Mouse (Mus musculus): Measurements from ENCODE around the gene Zdbf2.

The Zdbf2 gene

DNA sequence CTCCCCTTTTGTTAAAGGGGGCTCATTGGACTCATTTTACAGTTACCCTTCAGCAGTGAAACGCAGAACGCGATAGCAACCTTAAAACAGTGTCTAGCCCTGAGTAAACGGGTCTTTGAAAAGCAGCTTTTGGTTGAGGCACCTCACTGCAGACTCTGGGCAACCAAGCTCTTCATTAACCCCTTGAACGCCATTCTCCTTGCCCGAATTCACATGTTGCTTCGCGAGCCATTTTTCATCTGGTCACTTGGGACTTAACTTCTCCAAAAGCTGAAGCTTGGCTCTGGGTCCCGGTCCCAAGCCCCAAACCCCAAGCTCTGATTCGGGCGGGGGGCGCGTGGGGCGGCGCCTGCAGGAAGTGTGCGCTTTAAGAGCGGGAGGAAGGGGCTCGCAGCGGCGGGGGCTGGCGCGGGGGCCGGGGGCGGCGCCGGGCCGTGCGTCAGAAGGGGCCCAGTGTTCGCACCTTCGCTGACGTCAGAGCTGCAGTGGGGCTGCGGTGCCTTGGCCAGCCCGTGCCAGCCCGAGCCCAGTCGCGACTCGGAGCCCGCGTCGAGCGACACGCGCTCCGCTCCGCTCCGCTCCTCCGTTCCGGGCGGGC lies at the start of gene Zdbf2:
Gene Zdbf2 (plus strand): TSS at position 525 of the 598 bp plus-strand sequence.
- DNase-seq (ENCODE audit: low read depth, low spot score), result no peak

DNA sequence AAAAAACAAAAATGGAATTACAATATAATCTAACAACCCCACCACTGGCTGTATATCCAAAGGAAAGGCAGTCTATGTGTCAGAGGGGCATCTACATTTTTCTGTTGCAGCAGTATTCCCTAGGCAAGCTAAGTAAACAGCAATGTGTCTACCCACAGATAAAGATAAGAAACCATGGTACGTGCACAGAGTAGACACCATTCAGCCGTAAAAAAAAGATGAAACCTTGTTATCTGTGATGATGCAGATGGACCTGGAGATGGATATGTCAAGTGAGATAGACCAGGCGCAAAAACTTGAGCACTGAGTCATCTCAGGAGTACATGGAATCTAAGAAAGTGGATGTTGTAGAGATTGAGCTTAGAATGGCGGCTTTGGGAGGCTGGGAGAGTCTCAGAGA lies 48.1 kb upstream of the Zdbf2 start:
- DNase-seq (ENCODE audit: low read depth, low spot score), result no peak

DNA sequence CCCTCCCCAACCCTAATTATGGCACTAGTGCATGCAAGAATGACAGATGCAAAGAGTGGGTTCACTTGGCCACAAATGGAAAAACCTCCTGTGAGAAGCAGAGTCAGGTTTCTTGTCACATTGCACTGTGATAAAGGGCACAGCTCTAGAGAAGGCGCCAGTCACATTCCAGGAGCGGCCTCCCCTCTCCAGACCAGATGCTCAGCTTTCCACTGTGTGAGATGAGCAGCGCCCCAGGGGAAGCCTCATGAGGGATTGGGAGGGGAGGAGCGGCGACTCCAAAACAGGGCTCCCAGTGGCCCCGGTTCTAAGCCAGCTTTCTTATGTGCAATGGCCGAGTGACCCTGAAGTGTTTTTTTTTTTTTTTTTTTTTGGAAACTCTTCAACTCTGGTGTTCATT lies 47.2 kb upstream of the Zdbf2 start:
- no peak for DNase-seq (ENCODE audit: low read depth, low spot score)

DNA sequence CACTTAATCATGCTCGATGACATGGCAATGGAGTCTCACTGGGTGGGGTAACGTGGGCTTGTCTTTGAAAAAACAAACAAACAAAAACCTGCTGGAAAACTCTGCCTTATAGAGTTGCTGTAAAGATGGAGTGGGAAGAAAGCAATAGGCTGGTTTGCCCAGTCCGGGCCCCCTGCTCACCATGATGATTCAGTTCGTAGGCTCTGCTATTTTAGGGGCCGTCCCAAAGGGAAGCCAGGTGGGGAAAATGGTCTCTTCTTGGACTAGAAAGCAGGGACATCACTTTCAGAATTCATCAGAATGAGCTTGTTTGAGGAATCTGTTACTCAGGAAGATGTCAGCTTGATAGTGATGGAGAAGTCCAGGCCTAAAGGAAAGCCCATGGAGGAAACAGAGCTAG lies 45.8 kb upstream of the Zdbf2 start:
- DNase-seq (ENCODE audit: low read depth, low spot score), result no peak

DNA sequence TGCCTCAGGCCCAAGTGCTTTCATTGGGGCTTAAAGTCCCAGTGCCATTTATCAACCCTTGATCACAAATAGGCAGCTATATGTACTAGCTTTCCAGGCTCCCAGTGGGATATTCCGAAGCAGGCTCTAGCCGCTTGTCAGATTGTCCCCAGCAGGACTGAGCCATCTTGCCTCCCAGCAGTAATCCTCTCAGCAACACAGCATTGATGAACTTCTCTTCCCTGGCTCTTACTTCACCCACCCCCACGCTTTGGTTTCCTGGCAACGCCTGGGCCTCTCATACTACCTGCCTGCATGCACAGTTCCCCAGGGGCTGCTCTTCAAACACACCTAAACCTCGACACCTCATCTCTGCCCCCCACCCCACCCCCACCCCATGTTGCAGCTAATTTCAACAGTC lies 35.7 kb upstream of the Zdbf2 start:
- DNase-seq (ENCODE audit: low read depth, low spot score), result no peak

DNA sequence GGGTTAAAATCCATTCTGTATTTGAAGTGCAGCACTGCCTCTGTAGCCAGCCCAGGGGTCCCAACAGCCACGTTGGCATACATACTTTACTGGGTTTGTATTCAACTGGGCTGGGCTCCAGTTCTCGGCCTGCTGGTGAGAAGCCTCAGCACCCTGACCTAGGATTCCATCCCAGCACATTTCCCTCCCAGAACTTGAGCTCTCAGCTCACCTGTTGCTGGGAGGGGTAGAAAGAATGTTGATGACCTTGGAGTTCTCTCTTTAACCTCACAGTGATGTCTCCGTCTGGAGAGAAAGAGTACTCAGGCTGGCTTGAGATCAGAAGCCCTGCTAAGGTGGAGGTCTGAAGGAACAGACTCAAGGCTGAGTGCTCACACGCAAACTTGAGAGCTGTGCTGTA lies 33.8 kb upstream of the Zdbf2 start:
- no peak for DNase-seq (ENCODE audit: low read depth, low spot score)

DNA sequence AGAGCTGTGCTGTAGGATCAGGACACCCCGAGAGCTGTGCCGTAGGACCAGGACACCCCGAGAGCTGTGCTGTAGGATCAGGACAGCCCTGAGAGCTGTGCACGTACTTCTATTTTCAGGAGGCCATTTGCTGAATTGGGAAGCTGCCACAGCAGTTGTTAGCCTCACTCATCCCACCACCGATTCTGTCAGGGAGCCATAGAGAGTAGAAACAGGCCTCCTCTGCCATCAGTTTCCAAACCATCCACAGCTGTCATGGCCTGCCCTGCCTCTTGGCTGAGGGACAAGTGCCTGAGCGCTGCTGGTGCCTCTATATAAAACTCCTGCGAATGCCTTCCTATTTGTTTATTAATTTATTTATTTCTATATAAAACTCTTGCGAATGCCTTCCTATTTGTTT lies 33.3 kb upstream of the Zdbf2 start:
- DNase-seq (ENCODE audit: low read depth, low spot score), result no peak

DNA sequence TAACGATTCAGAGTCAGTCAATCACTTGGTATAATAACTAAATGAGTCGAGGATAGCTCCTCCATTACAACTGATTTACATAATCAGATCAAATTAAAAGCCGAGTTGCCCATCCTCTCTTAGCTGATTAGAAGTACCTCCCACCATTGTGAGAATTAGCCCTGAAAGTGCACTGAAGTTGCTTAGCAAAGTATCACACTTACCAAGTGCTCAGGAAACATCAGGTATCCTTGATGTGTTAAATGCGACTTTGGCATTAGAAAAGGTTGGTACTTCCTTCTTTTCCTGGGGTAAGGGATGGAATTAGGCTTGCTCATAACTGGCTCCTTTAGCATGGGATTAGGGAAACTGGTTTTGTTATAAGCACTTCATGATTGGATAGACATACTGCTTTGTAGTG lies 29.2 kb upstream of the Zdbf2 start:
- no peak for DNase-seq (ENCODE audit: low read depth, low spot score)

DNA sequence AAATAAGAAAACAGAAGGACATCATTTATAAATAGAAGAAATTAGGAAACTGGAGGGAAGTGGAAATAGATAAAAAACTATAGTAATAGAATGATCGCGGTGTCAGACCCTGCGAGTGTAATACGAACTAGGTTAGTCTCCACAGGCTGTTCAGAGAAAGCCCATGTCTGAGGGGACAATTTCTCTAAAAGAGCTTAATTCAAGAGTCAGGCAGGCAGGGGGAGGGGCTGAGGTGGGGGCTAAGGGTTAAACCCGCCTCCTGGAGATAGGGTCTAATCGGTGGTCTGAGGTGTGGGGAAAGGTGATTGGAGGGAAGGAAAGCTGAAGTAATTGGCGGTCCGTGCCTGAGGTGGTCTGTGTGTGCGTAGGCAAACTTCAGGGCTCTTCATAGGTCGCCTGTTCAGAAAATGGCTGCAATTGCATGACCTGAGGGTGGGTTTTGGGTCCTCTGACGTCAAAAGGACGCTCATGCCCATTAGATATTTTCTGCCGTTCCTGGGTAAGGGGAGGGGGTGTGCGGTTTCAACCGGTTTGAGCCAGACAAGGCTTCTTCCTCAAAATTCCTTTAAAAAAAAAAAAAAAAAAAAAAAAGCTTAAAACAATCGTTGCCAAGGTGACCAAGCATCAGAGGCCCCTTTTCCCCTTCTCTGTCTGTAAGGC lies 26.1 kb upstream of the Zdbf2 start:
- no peak for DNase-seq (ENCODE audit: low read depth, low spot score)

DNA sequence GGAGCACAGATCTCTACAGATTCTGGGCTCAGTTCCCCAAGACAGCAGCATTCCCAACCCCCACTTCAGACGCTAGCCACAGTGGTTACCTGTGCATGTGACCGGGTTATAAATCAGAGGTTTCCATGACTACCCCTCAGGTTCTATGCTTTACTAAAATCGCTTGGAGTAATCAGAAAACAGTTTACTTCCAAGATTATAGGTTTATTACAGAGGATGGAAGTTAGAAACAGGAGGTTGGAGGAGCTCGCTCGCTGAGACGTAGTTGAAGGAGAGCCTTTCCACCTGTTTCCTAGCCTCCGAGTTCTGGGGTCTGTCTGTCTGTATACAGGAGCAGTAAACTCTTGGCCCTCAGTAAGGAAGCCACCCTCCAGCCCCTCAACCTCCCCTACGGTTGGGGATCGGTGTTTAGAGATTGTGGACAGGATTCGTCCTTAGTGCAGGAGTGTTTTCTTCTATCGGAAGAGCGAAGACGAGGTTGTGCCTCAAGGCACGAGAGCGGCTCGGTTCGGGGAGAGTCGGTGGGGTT lies 25.2 kb upstream of the Zdbf2 start:
- no peak for DNase-seq (ENCODE audit: low read depth, low spot score)

DNA sequence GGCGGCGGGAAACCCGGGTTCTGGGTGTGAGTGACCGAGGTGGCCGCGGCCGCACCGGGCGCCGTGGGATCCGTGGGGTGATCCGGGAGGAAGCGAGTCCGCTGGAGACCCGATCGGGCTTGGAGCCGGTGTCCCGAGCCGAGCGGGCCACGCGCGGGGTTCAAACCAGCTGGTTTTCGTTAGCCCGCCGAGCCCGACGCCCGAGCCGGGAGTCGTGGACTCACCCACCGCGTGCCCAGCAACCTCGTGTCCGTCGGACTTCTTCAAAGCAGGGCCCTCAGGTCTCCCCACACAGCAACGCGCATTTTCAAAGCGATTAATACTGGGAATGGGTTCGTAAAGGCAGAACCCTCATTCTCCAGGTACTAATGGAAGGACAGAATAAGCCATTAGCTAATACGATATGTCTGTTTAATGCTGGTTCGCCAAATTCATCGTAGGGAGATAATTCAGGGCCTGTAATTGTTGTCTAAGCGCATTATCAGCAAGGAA lies 24.7 kb upstream of the Zdbf2 start:
- no peak for DNase-seq (ENCODE audit: low read depth, low spot score)

DNA sequence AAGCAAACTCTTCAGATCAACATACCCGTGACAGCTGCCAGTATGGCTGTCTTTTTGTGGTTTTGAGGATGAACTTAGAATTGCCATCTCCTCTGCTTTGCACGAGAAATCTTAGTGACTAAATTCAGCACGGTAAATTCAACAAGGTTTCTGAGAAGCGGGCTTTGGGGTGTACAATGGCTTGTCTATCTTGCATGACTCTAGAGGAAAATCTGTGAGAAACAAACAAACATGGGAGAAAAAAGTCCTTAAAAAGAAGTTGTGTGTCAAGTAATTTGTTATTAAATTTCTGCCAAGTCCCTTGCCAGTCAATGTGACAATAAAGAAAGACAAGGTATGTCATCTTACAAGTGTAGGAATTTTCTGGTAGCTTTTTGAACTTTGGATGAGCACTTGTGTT lies 23.8 kb upstream of the Zdbf2 start:
- DNase-seq (ENCODE audit: low read depth, low spot score), result no peak

DNA sequence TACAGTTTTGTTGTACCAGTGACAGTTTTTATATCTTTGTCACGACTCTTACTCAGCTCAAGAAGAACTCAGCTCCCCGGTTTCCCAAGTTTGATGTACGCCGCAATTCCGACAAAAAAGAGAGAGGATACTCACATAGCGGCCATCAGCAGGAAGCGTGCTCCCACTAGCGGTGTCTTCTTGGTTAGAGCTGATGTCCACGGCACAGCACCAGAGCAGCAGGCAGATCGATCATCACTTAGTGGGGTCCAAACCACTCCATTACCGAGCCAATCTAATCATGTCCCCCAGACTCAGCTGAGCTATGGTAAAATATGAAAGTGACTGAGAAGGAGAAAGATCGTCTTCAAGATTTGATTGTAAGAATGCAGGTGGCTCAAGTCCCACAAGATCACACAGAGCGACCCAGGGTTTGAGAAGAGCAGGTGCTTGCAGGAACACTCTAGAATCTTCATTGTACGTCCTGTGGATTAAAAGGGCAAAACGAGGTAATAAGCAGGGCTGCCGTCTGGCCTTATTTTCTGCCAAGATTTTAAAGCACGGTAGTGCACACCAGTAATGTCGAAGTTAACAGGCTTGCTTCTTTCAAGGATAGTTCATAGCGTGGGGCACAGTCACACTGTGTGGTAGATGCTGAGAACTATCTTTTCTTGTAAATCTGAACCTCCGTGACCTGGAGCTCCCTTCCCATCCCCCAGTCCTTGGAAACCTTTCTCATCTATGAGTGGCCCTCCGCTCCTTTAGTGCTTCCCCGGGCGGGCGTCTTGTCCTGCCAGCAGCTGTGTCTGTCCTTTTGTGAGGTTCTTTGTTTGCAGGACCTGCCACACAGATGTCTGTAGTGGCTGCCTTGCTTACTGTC lies 20.5 kb upstream of the Zdbf2 start:
- DNase-seq (ENCODE audit: low read depth, low spot score), result no peak

DNA sequence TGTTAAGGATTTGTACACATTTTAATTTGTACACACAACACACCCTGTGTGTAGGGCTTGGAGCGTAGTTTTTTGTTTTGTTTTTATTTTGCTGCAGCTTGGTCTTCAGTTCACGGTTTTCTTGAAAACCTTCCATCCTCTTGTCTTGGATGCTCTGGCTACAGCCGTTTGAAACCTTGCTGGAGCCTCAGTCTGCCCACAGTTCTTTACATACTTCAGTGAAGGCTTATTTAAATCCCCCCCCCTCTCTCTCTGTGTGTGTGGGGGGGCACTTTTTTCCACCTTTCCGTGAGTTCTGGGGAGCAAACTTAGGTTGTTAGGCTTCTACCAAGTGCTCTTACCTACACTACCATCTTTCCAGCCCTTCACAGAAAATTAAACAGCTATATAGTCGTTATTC lies 19.8 kb upstream of the Zdbf2 start:
- no peak for DNase-seq (ENCODE audit: low read depth, low spot score)

DNA sequence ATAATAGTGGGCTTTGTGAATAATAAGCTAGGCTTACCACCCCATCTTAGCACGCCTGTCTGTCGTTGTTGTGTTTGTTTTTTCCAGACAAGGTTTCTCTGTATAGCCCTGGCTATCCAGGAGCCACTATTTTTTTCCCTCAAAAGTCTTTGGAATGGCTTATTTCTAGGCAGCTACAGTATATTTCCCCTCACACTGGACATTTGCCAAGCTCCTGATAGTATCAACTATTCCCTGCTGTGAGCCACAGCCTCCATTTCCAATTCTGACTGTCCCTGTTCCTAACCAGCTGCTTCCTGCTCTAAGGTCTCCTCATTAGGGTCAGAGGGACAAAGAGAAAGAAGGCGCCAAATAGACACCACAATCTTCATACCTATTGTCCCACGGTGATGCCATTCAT lies 18.0 kb upstream of the Zdbf2 start:
- no peak for DNase-seq (ENCODE audit: low read depth, low spot score)

DNA sequence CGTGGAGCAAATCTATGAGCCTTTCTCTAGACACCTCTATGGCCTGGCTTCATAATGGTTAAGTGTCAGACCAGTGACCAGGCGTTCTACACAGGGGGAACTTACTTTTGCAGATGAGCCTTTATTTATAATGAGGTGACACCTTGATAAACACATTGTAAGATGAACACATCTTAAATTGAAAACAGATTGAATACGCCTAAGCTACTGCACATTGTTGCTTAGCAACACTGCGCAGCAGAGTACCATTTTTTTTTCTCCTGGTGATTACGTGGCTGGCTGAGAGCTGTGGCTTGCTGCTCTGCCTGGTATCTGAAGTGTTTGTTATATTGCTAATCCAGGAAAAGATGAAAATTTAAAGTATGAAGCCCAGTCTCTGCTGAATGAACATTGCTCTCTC lies 17.0 kb upstream of the Zdbf2 start:
- DNase-seq (ENCODE audit: low read depth, low spot score), result no peak

DNA sequence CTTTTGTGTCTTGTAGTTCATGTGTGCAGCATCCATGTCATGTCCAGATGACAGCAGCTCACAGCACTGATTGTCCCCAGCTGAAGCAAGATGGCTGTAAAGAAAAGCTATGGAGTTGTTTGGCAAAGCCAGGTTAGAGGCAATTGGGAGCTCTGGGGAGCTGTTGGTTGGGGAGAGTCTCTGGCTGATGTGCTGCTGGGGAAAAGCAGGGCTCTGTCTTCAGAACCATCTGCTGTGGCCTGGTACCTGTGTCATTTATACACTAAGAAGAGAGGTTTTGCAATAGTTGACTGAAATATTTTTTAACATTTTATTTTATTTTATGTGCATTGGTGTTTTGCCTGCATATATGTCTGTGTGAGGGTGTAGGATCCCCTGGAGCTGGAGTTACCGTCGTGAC lies 14.6 kb upstream of the Zdbf2 start:
- no peak for DNase-seq (ENCODE audit: low read depth, low spot score)

DNA sequence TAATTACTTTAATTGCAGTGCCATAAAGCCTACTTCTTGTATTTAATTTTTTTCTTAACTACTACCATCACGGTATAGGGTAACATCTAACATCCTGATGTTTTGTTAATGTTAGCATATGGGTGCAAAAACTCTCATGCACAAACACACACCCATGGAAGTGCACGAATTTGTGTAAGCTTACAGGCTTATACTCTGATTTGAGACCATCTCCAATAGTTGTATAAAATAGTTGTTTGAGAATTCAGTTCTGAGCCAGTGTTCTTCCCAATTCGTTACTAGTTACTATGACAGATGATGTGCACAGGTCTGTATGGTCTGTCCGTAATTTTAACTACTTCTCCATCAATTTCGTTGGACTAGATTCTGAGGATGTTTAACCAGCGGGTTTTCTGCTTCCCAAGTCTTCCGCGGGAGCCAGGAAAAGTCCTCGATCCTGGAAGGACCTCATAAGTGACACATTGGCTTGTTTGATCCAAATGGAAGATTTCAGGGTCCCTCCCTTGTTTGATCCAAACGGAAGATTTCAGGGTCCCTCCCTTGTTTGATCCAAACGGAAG lies 13.7 kb upstream of the Zdbf2 start:
- no peak for DNase-seq (ENCODE audit: low read depth, low spot score)

DNA sequence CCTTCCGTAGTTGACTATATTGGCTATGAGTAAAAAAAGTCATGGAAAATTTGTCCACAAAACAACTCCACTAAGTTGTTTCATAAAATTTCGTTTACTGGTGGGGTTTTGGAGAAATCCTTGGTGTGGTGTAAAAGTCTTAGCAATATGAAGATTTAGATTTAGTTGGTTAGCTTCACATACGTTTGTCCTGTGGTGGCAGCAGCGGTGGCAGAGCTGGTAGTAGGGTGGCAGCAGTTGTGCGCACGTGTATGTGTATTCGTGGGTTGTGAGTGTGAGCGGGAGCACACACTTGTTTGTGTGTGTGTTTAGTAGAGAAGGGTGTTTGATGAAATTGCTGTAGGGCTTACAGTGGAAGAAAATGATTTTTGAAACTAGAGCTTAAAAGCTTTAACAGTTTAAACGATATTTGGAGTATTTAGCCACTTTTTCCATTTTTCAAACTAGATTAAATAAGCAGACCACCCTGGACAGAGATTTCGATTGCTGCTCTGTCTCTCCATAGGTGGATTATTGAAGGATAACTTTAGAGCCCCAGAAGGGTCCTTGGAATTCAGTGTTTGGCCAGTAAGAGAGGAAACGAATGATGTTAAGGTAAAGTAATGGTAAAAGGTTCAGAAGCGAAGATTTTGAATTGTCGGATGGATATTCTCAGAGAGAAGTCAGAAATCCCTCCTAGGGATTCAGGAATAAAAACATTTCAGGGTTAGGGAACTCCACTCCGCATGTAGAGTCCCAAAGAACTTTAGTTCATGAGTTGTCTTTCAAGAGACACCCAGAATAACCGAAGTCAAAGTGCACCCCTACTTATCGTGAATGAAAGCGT lies 12.9 kb upstream of the Zdbf2 start:
- DNase-seq (ENCODE audit: low read depth, low spot score), result no peak

DNA sequence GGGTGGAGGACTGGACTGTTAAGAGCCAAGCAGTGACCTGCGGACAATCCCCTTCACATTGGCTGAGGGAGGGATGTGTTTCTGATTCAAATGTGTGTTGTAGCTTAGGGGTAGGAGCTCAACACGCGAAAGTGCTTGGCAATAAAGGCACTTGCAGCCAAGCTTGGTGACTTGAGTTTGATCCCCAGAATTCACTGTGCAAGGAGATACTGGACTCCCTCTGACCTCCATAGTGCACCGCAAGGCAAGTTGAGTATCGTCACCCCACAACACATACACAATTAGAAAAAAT lies 12.4 kb upstream of the Zdbf2 start:
- no peak for DNase-seq (ENCODE audit: low read depth, low spot score)

DNA sequence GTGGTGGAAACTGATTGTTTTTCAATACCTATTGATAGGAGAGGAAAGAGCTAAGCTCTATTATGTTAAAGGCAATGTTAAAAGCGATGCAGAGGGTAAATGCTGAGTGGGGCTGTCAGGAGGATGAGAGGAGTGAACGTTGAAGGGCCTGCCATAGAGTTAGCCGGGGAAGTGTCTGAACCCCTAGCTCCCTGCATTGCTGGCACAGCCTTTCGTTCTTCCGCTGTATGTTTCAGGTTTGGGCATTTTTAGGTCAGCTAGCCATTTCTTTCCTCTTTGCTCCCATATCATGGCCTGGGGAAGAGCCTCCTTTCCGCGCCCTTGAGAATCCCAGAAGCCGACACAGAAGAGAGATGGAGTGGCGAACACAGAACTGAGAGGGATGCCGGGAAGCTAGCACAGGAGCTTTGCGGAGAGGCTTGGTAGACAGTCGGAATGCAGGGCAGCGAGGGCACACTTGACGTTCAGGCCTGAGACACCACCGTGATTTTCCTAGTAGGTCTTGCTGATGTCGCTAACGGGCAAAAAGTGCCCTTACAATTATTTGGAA lies 11.9 kb upstream of the Zdbf2 start:
- DNase-seq (ENCODE audit: low read depth, low spot score), result no peak

Measured in CD4-positive helper T cell, adult 2 months (primary cell).